Mouse (Mus musculus) CH12.LX (cell line): ENCODE data around the gene Fam24a.

Experiments
- CTCF ChIP-seq, 2 experiments: IDR thresholded peaks in 1 of 2; conservative IDR thresholded peaks in 1 of 2; 2 replicates each; pipeline ENCODE4 v1.5.1; 2011 to 2012; ENCODE audit warnings: low read depth in 2 of 2, low read length in 2 of 2, improper control_type of control experiment in 1 of 2, inconsistent platforms in 1 of 2, mild to moderate bottlenecking in 1 of 2, moderate library complexity in 1 of 2
- GABPA ChIP-seq: IDR thresholded peaks from 2 replicates; pipeline ENCODE4 v1.6.1; 2012; ENCODE audit warnings: low read depth, low read length, improper control_type of control experiment, inconsistent platforms; ENCODE audit not compliant: insufficient replicate concordance
- HCFC1 ChIP-seq: IDR thresholded peaks from 2 replicates; pipeline ENCODE4 v1.6.1; 2012; ENCODE audit warnings: low read depth, mild to moderate bottlenecking, inconsistent platforms, low read length, improper control_type of control experiment
- NELFE ChIP-seq: IDR thresholded peaks from 2 replicates; pipeline ENCODE4 v1.6.1; 2011; ENCODE audit warnings: low read depth, low read length, improper control_type of control experiment
- POLR2A ChIP-seq: IDR thresholded peaks from 2 replicates; pipeline ENCODE4 v1.6.1; 2011; ENCODE audit warnings: low read depth, mild to moderate bottlenecking, improper control_type of control experiment, low read length
- RAD21 ChIP-seq: IDR thresholded peaks from 2 replicates; pipeline ENCODE4 v1.6.1; 2011; ENCODE audit warnings: low read depth, mild to moderate bottlenecking, low read length, improper control_type of control experiment, moderate library complexity
- TBP ChIP-seq: conservative IDR thresholded peaks from 2 replicates; pipeline ENCODE4 v1.6.1; 2011; ENCODE audit warnings: low read depth, low read length, improper control_type of control experiment
- USF1 ChIP-seq: IDR thresholded peaks from 2 replicates; pipeline ENCODE4 v1.6.1; 2014; ENCODE audit warnings: low read depth, mild to moderate bottlenecking, inconsistent platforms, low read length, improper control_type of control experiment

GRCm38 (mm10) chr7:131306733-131307132 is 26.9 kb upstream of the Fam24a start:
- TF ChIP-seq USF1 (no peak), CTCF (conservative IDR thresholded peaks at IDR 0.05 in 1 of 2, IDR thresholded peaks at IDR 0.05 in 1 of 2; ENCODE audit: low read depth in 2 of 2, low read length in 2 of 2) (no peak), POLR2A (no peak), RAD21 (no peak), HCFC1 (no peak), GABPA (no peak), NELFE (no peak), TBP (no peak)
